Comparison of ENCODE assay signal across 8 mouse cellular contexts in genomic region chr19:5423561-5423960, GRCm38 (mm10). TPM values are rescaled to one million over a fixed set of nuclear protein-coding genes. Genes with fewer than 3 reads are reported as not detected.
DNase-seq lines count a peak whose midpoint lies in the region; ATAC-seq and TF ChIP-seq lines count a peak whose summit lies in the region.

No protein-coding gene starts in this region.

- no peaks in the 10 kb centered on the region for H3K27me3 ChIP-seq in C2C12 (ENCODE audit: control insufficient read depth, insufficient read depth, insufficient read length)
- no peaks in the 10 kb centered on the region for H3K27me3 ChIP-seq in embryonic facial prominence, embryonic 15.5 days
- no peaks in the 10 kb centered on the region for H3K27me3 ChIP-seq in limb, embryonic 12.5 days
- no peaks in the 10 kb centered on the region for H3K27me3 ChIP-seq in stomach, embryonic 16.5 days (ENCODE audit: control insufficient read depth, insufficient read depth, low read length)

- peak overlapping the region; percentile 94 for H3K27ac ChIP-seq in embryonic facial prominence, embryonic 15.5 days (replicated peaks)
- peak overlapping the region; percentile 90 for H3K27ac ChIP-seq in limb, embryonic 12.5 days
- peak overlapping the region; percentile 91 for H3K27ac ChIP-seq in stomach, embryonic 16.5 days (ENCODE audit: low read length)

- peaks cover 41% of the 10 kb centered on the region for H3K4me1 ChIP-seq in embryonic facial prominence, embryonic 15.5 days
- H3K4me1 ChIP-seq in limb, embryonic 12.5 days (replicated peaks): peaks cover 27% of the 10 kb centered on the region
- H3K4me1 ChIP-seq in stomach, embryonic 16.5 days (ENCODE audit: control insufficient read depth, insufficient read depth, low read length): peaks cover 25% of the 10 kb centered on the region

- intact Hi-C loops in heart, postnatal 14 days (cut with DNase I): no loop called here

- H3K9ac ChIP-seq in embryonic facial prominence, embryonic 15.5 days: peak overlapping the region; percentile 80
- peak overlapping the region; percentile 83 for H3K9ac ChIP-seq in limb, embryonic 12.5 days (replicated peaks)
- peak overlapping the region; percentile 89 for H3K9ac ChIP-seq in stomach, embryonic 16.5 days (ENCODE audit: low read length)

- 60% methylated on average over 12 of the region's 12 CpGs for WGBS in embryonic facial prominence, embryonic 15.5 days
- WGBS in limb, embryonic 12.5 days: 72% methylated on average over 12 of the region's 12 CpGs
- 53% methylated on average over 12 of the region's 12 CpGs for WGBS in stomach, embryonic 16.5 days

- H3K4me2 ChIP-seq in embryonic facial prominence, embryonic 15.5 days (replicated peaks): peak overlapping the region; percentile 75
- H3K4me2 ChIP-seq in limb, embryonic 12.5 days: peak overlapping the region; percentile 73
- H3K4me2 ChIP-seq in stomach, embryonic 16.5 days (ENCODE audit: low read depth, low read length): peak overlapping the region; percentile 93

- no peak for TF ChIP-seq CTCF in C2C12 (IDR thresholded peaks at IDR 0.05; ENCODE audit: control insufficient read depth, insufficient read depth, insufficient read length)

- H3ac ChIP-seq in C2C12 (ENCODE audit: control insufficient read depth, insufficient read length, low read depth): peak overlapping the region; percentile 94

- H3K79me2 ChIP-seq in C2C12 (ENCODE audit: control insufficient read depth, insufficient read depth): peaks cover 65% of the 10 kb centered on the region

- ATAC-seq in embryonic facial prominence, embryonic 15.5 days (ENCODE audit: insufficient number of reproducible peaks, low FRiP score, low TSS enrichment, low read depth): no peak
- no peak for ATAC-seq in limb, embryonic 12.5 days (ENCODE audit: insufficient number of reproducible peaks, insufficient read depth, low FRiP score, low TSS enrichment, low read depth)
- no peak for ATAC-seq in stomach, embryonic 16.5 days (ENCODE audit: insufficient read depth, low FRiP score)
- ATAC-seq in CD4-positive, CD25-positive, alpha-beta regulatory T cell, adult 4 months: no peak

- peak overlapping the region; percentile 76 for H3K4me3 ChIP-seq in C2C12 (ENCODE audit: insufficient read depth, poor library complexity, severe bottlenecking)
- H3K4me3 ChIP-seq in embryonic facial prominence, embryonic 15.5 days (replicated peaks): peak overlapping the region; percentile 87
- peak overlapping the region; percentile 87 for H3K4me3 ChIP-seq in limb, embryonic 12.5 days (replicated peaks)
- H3K4me3 ChIP-seq in stomach, embryonic 16.5 days (replicated peaks; ENCODE audit: low read length): peak overlapping the region; percentile 72

- H3K9me3 ChIP-seq in embryonic facial prominence, embryonic 15.5 days (replicated peaks): no peaks in the 10 kb centered on the region
- H3K9me3 ChIP-seq in limb, embryonic 12.5 days: no peaks in the 10 kb centered on the region
- H3K9me3 ChIP-seq in stomach, embryonic 16.5 days (replicated peaks; ENCODE audit: control insufficient read depth, low read length): no peaks in the 10 kb centered on the region

- peak; percentile 95 for DNase-seq in heart, adult 11 months
- DNase-seq in heart, postnatal 14 days: no peak
- DNase-seq in urinary bladder, postnatal 10 days (ENCODE audit: low spot score): no peak

- H3K79me3 ChIP-seq in C2C12 (ENCODE audit: low read depth): peaks cover 36% of the 10 kb centered on the region

- H3K36me3 ChIP-seq in C2C12 (ENCODE audit: control insufficient read depth, insufficient read depth): peaks cover 47% of the 10 kb centered on the region
- H3K36me3 ChIP-seq in embryonic facial prominence, embryonic 15.5 days: peaks cover 50% of the 10 kb centered on the region
- peaks cover 68% of the 10 kb centered on the region for H3K36me3 ChIP-seq in limb, embryonic 12.5 days
- H3K36me3 ChIP-seq in stomach, embryonic 16.5 days (ENCODE audit: control insufficient read depth, insufficient read depth, low read length): no peaks in the 10 kb centered on the region

TF ChIP-seq in C2C12, 6 proteins besides CTCF, POLR2A, EP300 and RAD21:
- TF ChIP-seq MAX (IDR thresholded peaks at IDR 0.05): no peak
- no peak for TF ChIP-seq MYOG (IDR thresholded peaks at IDR 0.05; ENCODE audit: control insufficient read depth, extremely low read depth, insufficient read length)
- TF ChIP-seq USF1 (IDR thresholded peaks at IDR 0.05; ENCODE audit: low read depth): no peak
- TF ChIP-seq FOSL1 (IDR thresholded peaks at IDR 0.05; ENCODE audit: insufficient read depth, low read length, poor library complexity, severe bottlenecking): no peak

RNA-seq across cellular contexts. Expression of gene Drap1, which starts 1.2 kb away (rescaled TPM):
- 100 to 1,000 TPM; 252 to 264 TPM for total RNA-seq in heart, postnatal 14 days (2021)
- 428 TPM for polyA plus RNA-seq in C2C12 (2012; fragmentation: generic; extraction: Trizol)
- polyA plus RNA-seq in embryonic facial prominence, embryonic 15.5 days (2015; fragmentation: Nextera tagmentation; extraction: Ambion mirVana): 267 and 280 TPM in 2 replicates
- 310 and 324 TPM in 2 replicates for polyA plus RNA-seq in limb, embryonic 12.5 days (2016; fragmentation: Nextera tagmentation; extraction: Ambion mirVana)
- 203 and 207 TPM in 2 replicates for polyA plus RNA-seq in stomach, embryonic 16.5 days (2015; fragmentation: Nextera tagmentation; extraction: Ambion mirVana)
- 10 to 100 TPM; 56.0 to 57.2 TPM for polyA plus RNA-seq in CD4-positive, CD25-positive, alpha-beta regulatory T cell, adult 4 months (2017; shearing (Covaris generic))

RNA-seq across cellular contexts. Expression of gene AI837181, which starts 1.4 kb away (rescaled TPM):
- total RNA-seq in heart, postnatal 14 days (2021): 10 to 100 TPM; 39.9 to 41.9 TPM
- polyA plus RNA-seq in C2C12 (2012; fragmentation: generic; extraction: Trizol): 90.3 TPM
- polyA plus RNA-seq in embryonic facial prominence, embryonic 15.5 days (2015; fragmentation: Nextera tagmentation; extraction: Ambion mirVana): 67.4 and 72.3 TPM in 2 replicates
- 65.0 and 69.1 TPM in 2 replicates for polyA plus RNA-seq in limb, embryonic 12.5 days (2016; fragmentation: Nextera tagmentation; extraction: Ambion mirVana)
- 14.3 and 14.8 TPM in 2 replicates for polyA plus RNA-seq in stomach, embryonic 16.5 days (2015; fragmentation: Nextera tagmentation; extraction: Ambion mirVana)
- 10 to 100 TPM; 20.8 to 28.7 TPM for polyA plus RNA-seq in CD4-positive, CD25-positive, alpha-beta regulatory T cell, adult 4 months (2017; shearing (Covaris generic))

RNA-seq across cellular contexts. Expression of gene Tsga10ip, which starts 21.2 kb away (rescaled TPM):
- under 1 TPM; 0.31 to 0.90 TPM for total RNA-seq in heart, postnatal 14 days (2021)
- 0.02 TPM for polyA plus RNA-seq in C2C12 (2012; fragmentation: generic; extraction: Trizol)
- 0.72 and 1.1 TPM in 2 replicates for polyA plus RNA-seq in embryonic facial prominence, embryonic 15.5 days (2015; fragmentation: Nextera tagmentation; extraction: Ambion mirVana)
- polyA plus RNA-seq in limb, embryonic 12.5 days (2016; fragmentation: Nextera tagmentation; extraction: Ambion mirVana): 0.20 TPM in 2 replicates
- polyA plus RNA-seq in stomach, embryonic 16.5 days (2015; fragmentation: Nextera tagmentation; extraction: Ambion mirVana): 7.2 and 8.9 TPM in 2 replicates
- polyA plus RNA-seq in CD4-positive, CD25-positive, alpha-beta regulatory T cell, adult 4 months (2017; shearing (Covaris generic)): not detected

RNA-seq across cellular contexts. Expression of gene Fosl1, which starts 23.8 kb away (rescaled TPM):
- total RNA-seq in heart, postnatal 14 days (2021): not detected
- 146 TPM for polyA plus RNA-seq in C2C12 (2012; fragmentation: generic; extraction: Trizol)
- polyA plus RNA-seq in embryonic facial prominence, embryonic 15.5 days (2015; fragmentation: Nextera tagmentation; extraction: Ambion mirVana): not detected in 2 replicates
- not detected in 2 replicates for polyA plus RNA-seq in limb, embryonic 12.5 days (2016; fragmentation: Nextera tagmentation; extraction: Ambion mirVana)
- polyA plus RNA-seq in stomach, embryonic 16.5 days (2015; fragmentation: Nextera tagmentation; extraction: Ambion mirVana): not detected in 2 replicates
- not detected for polyA plus RNA-seq in CD4-positive, CD25-positive, alpha-beta regulatory T cell, adult 4 months (2017; shearing (Covaris generic))

RNA-seq across cellular contexts. Expression of gene Ccdc85b, which starts 34.1 kb away (rescaled TPM):
- 10 to 100 TPM in 1 of 2 experiments, 1 to 10 TPM in 1; 10.0 to 11.2 TPM for total RNA-seq in heart, postnatal 14 days (2021)
- polyA plus RNA-seq in C2C12 (2012; fragmentation: generic; extraction: Trizol): 30.5 TPM
- polyA plus RNA-seq in embryonic facial prominence, embryonic 15.5 days (2015; fragmentation: Nextera tagmentation; extraction: Ambion mirVana): 8.0 and 8.9 TPM in 2 replicates
- polyA plus RNA-seq in limb, embryonic 12.5 days (2016; fragmentation: Nextera tagmentation; extraction: Ambion mirVana): 10.4 and 10.8 TPM in 2 replicates
- 4.7 and 5.7 TPM in 2 replicates for polyA plus RNA-seq in stomach, embryonic 16.5 days (2015; fragmentation: Nextera tagmentation; extraction: Ambion mirVana)
- under 1 TPM; 0.48 to 0.83 TPM for polyA plus RNA-seq in CD4-positive, CD25-positive, alpha-beta regulatory T cell, adult 4 months (2017; shearing (Covaris generic))
